Mouse (Mus musculus) spleen, adult 2 months (tissue): ENCODE data around the gene Prdm12.

ENCODE experiments used
- CTCF ChIP-seq: fragments of 200-500 bp; IDR thresholded peaks from 2 replicates; pipeline ENCODE4 v1.5.1; 2011; ENCODE audit warnings: mild to moderate bottlenecking, inconsistent platforms; ENCODE audit not compliant: insufficient read depth, insufficient read length, insufficient replicate concordance; ENCODE audit errors: extremely low read depth
- POLR2A ChIP-seq: fragments of 200-500 bp; IDR thresholded peaks from 2 replicates; pipeline ENCODE4 v1.6.1; 2011; ENCODE audit warnings: low read depth, low read length, inconsistent platforms

GRCm38 (mm10) chr2:31683666-31684065, 43.8 kb downstream of the Prdm12 start:
- TF ChIP-seq CTCF (peak; percentile 38; the same call in 1 of the 2 replicates), POLR2A (no peak)
